Mouse (Mus musculus) neural tube, embryonic 14.5 days (tissue): Measurements from ENCODE around the gene Spatc1l. TPM values are rescaled to one million over a fixed set of nuclear protein-coding genes. Genes with fewer than 3 reads are reported as not detected.

ENCODE experiments used
- ATAC-seq: fragments of 200-750 bp; cut with Nextera tagmentation; 2 replicates; pipeline ENCODE4 v1.8.0; 2017; ENCODE audit warnings: low read depth, mild to moderate bottlenecking, moderate TSS enrichment, moderate library complexity
- H3K27ac ChIP-seq: fragments of 300-500 bp; sonication (generic); 2 replicates; pipeline ENCODE4 v1.5.1; 2014; ENCODE audit warnings: low read depth, mild to moderate bottlenecking, control low read depth, low read length, moderate library complexity, mixed read lengths
- H3K27me3 ChIP-seq: fragments of 300-500 bp; sonication (generic); 2 replicates; pipeline ENCODE4 v1.6.1; 2014; ENCODE audit warnings: low read length; ENCODE audit not compliant: control insufficient read depth, insufficient read depth
- H3K36me3 ChIP-seq: fragments of 300-500 bp; sonication (generic); 2 replicates; pipeline ENCODE4 v1.6.1; 2014; ENCODE audit warnings: low read length, mixed read lengths; ENCODE audit not compliant: control insufficient read depth, insufficient read depth
- H3K4me1 ChIP-seq: fragments of 300-500 bp; sonication (generic); 2 replicates; pipeline ENCODE4 v1.6.1; 2014; ENCODE audit warnings: low read length; ENCODE audit not compliant: control insufficient read depth, insufficient read depth
- H3K4me2 ChIP-seq: fragments of 300-500 bp; sonication (generic); 2 replicates; pipeline ENCODE4 v1.6.1; 2014; ENCODE audit warnings: mild to moderate bottlenecking, low read depth, low read length, control low read depth
- H3K4me3 ChIP-seq: fragments of 300-500 bp; sonication (generic); 2 replicates; pipeline ENCODE4 v1.5.1; 2014; ENCODE audit warnings: low read depth, low read length, control low read depth, mixed read lengths
- H3K9ac ChIP-seq: fragments of 300-500 bp; sonication (generic); replicated peaks from 2 replicates; pipeline ENCODE4 v1.6.1; 2014; ENCODE audit warnings: low read depth, mild to moderate bottlenecking, control low read depth, low read length, mixed read lengths
- H3K9me3 ChIP-seq: fragments of 300-500 bp; sonication (generic); 2 replicates; pipeline ENCODE4 v1.6.1; 2016; ENCODE audit warnings: low read length; ENCODE audit not compliant: control insufficient read depth
- WGBS: fragments of 180-500 bp; shearing (Covaris S2); extraction: QIAGEN DNeasy Blood & Tissue Kit; methylation state at CpG from one replicate; pipeline ENCODE4 v1.1.7; 2014; 5-methylcytosine and 5-hydroxymethylcytosine counted together
- polyA plus RNA-seq: library from polyadenylated mRNA; unstranded; fragments of >200 nt; fragmentation: Nextera tagmentation; extraction: Ambion mirVana; gene quantifications from 2 replicates; pipeline ENCODE4 v1.2.1, GENCODE M21; 2014

Gene Spatc1l
- polyA plus RNA-seq, 1 experiment from 2014 or later, result 0.15 TPM

- Histone ChIP-seq H3K4me2 (no peak within 1 kb of the TSS), H3K4me1 (no peaks in the 10 kb centered on the region), H3K9me3 (no peaks in the 10 kb centered on the region), H3K9ac (no peak within 1 kb of the TSS), H3K36me3 (no peaks in the 10 kb centered on the region), H3K4me3 (no peak within 1 kb of the TSS), H3K27ac (no peak within 1 kb of the TSS), H3K27me3 (no peaks in the 10 kb centered on the region)
- WGBS, result 67% methylated on average over 3 of the region's 3 CpGs
- ATAC-seq, result no peak
Observed at GRCm38 (mm10) chr10:76575374-76575773, 13.3 kb downstream of the Spatc1l start, which contains the start of gene Ftcd. Gene Ftcd (plus strand): TSS chr10:76575648.

DNA sequence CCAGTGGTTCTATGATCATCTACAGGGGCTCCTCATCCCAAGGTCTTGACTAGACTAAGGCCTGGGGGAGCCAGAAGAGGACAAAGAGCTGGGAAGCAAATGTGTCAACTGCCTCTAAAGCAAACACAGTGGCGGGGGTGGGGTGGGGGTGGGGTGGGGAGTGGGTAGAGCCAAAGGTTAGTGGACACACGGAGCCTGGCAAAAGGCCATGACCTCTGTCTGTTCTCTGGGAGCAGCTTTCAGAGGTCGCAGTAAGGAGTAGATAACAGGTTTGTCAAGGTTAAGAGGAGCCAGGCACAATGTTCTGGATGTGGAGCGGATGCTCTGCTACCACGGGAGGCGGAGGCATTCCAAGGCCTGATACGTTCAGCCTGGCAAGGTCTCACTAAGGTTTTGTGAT lies 14.8 kb downstream of the Spatc1l start:
- no peak overlapping the region for H3K4me3 ChIP-seq
- no peaks in the 10 kb centered on the region for H3K4me1 ChIP-seq
- H3K36me3 ChIP-seq, result no peaks in the 10 kb centered on the region
- H3K4me2 ChIP-seq, result no peak overlapping the region
- no peak for ATAC-seq
- H3K27ac ChIP-seq, result no peak overlapping the region
- WGBS, result 87% methylated on average over 7 of the region's 7 CpGs
- H3K27me3 ChIP-seq, result no peaks in the 10 kb centered on the region
- H3K9ac ChIP-seq, result no peak overlapping the region
- no peaks in the 10 kb centered on the region for H3K9me3 ChIP-seq

- no peaks in the 10 kb centered on the region for H3K9me3 ChIP-seq
- ATAC-seq, result no peak
- WGBS, result 10% methylated on average over 10 of the region's 10 CpGs
- H3K9ac ChIP-seq, result no peak overlapping the region
- H3K27me3 ChIP-seq, result no peaks in the 10 kb centered on the region
- H3K27ac ChIP-seq, result no peak overlapping the region
- no peaks in the 10 kb centered on the region for H3K36me3 ChIP-seq
- H3K4me3 ChIP-seq, result no peak overlapping the region
- no peak overlapping the region for H3K4me2 ChIP-seq
- H3K4me1 ChIP-seq, result no peaks in the 10 kb centered on the region
Observed at GRCm38 (mm10) chr10:76584138-76584537, 22.1 kb downstream of the Spatc1l start.

DNA sequence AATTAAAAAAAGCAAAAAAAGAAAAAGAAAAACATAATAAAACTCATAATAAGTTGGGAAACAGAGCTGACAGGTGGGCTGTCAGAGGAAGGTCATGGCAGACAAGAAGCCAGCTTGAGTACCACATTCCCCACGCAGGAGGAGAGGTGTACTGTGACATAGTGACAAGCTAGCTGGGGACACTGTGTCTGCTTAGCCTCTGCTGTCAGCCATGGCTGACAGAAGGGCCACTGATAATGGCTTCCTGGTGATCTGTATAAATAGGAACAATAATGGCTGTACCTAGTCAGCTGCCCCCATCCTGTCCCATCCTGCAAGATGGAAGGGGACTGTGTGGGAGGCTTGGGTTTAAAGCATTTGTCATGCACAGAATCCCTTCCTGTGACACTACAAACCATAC lies 24.1 kb downstream of the Spatc1l start:
- no peak overlapping the region for H3K9ac ChIP-seq
- H3K27me3 ChIP-seq, result no peaks in the 10 kb centered on the region
- H3K4me2 ChIP-seq, result no peak overlapping the region
- no peak overlapping the region for H3K27ac ChIP-seq
- no peaks in the 10 kb centered on the region for H3K9me3 ChIP-seq
- no peaks in the 10 kb centered on the region for H3K4me1 ChIP-seq
- ATAC-seq, result no peak
- WGBS, result 67% methylated on average over 1 of the region's 1 CpGs
- H3K4me3 ChIP-seq, result no peak overlapping the region
- H3K36me3 ChIP-seq, result no peaks in the 10 kb centered on the region

DNA sequence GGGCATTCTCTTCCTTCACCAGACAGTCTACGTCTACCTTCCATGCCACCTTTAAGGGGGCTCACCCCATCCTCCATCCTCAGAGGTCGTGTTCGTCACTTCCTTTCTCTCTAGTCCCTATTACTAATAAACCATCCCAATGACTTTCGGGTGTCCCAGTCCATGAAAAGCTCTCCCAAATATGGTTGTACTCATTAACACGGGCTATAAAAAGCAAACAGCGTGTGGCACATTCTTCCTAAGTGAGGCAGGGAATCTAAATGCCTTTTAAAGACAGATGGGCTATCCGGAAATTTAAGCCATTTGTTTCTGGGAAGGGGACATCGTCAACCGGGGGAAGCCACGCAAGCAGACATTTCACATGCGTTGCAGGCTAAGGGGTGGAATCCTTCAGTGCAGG lies 28.1 kb downstream of the Spatc1l start:
- Histone ChIP-seq H3K9ac (no peak overlapping the region), H3K4me2 (no peak overlapping the region), H3K27me3 (no peaks in the 10 kb centered on the region), H3K36me3 (no peaks in the 10 kb centered on the region), H3K4me3 (no peak overlapping the region), H3K27ac (no peak overlapping the region), H3K9me3 (no peaks in the 10 kb centered on the region), H3K4me1 (no peaks in the 10 kb centered on the region)
- no peak for ATAC-seq
- WGBS, result 51% methylated on average over 11 of the region's 11 CpGs

- ATAC-seq, result no peak
- no peaks in the 10 kb centered on the region for H3K27me3 ChIP-seq
- no peaks in the 10 kb centered on the region for H3K36me3 ChIP-seq
- H3K4me3 ChIP-seq, result no peak overlapping the region
- no peaks in the 10 kb centered on the region for H3K9me3 ChIP-seq
- WGBS, result 94% methylated on average over 31 of the region's 31 CpGs
- H3K4me2 ChIP-seq, result no peak overlapping the region
- no peak overlapping the region for H3K27ac ChIP-seq
- H3K4me1 ChIP-seq, result no peaks in the 10 kb centered on the region
- H3K9ac ChIP-seq, result no peak overlapping the region
Observed at GRCm38 (mm10) chr10:76596338-76596737, 34.3 kb downstream of the Spatc1l start.

DNA sequence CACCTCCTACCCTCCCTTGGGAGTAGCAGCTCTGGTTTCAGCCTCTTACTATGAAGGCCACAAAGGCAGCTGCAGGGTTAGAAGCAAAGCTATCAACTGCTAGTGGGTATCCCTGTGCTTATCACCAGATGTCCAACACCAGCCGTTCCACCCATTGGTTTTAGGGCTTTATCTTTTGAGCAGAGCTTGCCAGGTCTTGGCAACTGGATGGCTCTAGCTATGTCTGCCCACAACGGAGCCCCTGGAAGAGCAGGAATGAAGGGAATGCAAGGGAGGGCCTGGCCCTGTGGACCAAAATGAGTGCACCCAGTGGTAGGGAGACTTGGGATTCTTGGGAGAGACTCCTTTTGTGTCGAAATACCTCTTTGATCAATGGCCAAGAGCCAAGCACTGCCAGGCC lies 40.6 kb downstream of the Spatc1l start:
- H3K36me3 ChIP-seq, result no peaks in the 10 kb centered on the region
- 85% methylated on average over 3 of the region's 3 CpGs for WGBS
- no peaks in the 10 kb centered on the region for H3K9me3 ChIP-seq
- H3K9ac ChIP-seq, result no peak overlapping the region
- H3K27ac ChIP-seq, result no peak overlapping the region
- no peaks in the 10 kb centered on the region for H3K4me1 ChIP-seq
- no peaks in the 10 kb centered on the region for H3K27me3 ChIP-seq
- no peak overlapping the region for H3K4me3 ChIP-seq
- H3K4me2 ChIP-seq, result no peak overlapping the region
- no peak for ATAC-seq

GRCm38 (mm10) chr10:76612473-76612872 lies 50.4 kb downstream of the Spatc1l start:
- Histone ChIP-seq H3K4me1 (no peaks in the 10 kb centered on the region), H3K27ac (no peak overlapping the region), H3K4me2 (no peak overlapping the region), H3K36me3 (no peaks in the 10 kb centered on the region), H3K4me3 (no peak overlapping the region), H3K9me3 (no peaks in the 10 kb centered on the region), H3K9ac (no peak overlapping the region), H3K27me3 (no peaks in the 10 kb centered on the region)
- 87% methylated on average over 7 of the region's 7 CpGs for WGBS
- no peak for ATAC-seq
